Mouse (Mus musculus) heart, embryonic 10.5 days (tissue): Measurements from ENCODE around the gene Umps. TPM values are rescaled to one million over a fixed set of nuclear protein-coding genes. Genes with fewer than 3 reads are reported as not detected.

Source experiments
- DNase-seq: peaks from one replicate; pipeline ENCODE4 v3.0.0-alpha.2; 2017; ENCODE audit warnings: low spot score
- H3K27ac ChIP-seq: fragments of 300-500 bp; sonication (generic); 2 replicates; pipeline ENCODE4 v1.5.1; 2016; ENCODE audit warnings: mild to moderate bottlenecking
- H3K27me3 ChIP-seq: fragments of 300-500 bp; sonication (generic); 2 replicates; pipeline ENCODE4 v1.6.1; 2016; ENCODE audit warnings: mild to moderate bottlenecking; ENCODE audit not compliant: poor library complexity, insufficient read depth, severe bottlenecking
- H3K36me3 ChIP-seq: fragments of 300-500 bp; sonication (generic); 2 replicates; pipeline ENCODE4 v1.6.1; 2016; ENCODE audit warnings: mild to moderate bottlenecking, moderate library complexity
- H3K4me1 ChIP-seq: fragments of 300-500 bp; sonication (generic); 2 replicates; pipeline ENCODE4 v1.6.1; 2016; ENCODE audit warnings: mild to moderate bottlenecking
- H3K4me3 ChIP-seq: fragments of 300-500 bp; sonication (generic); 2 replicates; pipeline ENCODE4 v1.5.1; 2016; ENCODE audit warnings: mild to moderate bottlenecking, moderate library complexity
- H3K9me3 ChIP-seq: fragments of 300-500 bp; sonication (generic); 2 replicates; pipeline ENCODE4 v1.6.1; 2016; ENCODE audit warnings: mild to moderate bottlenecking, moderate library complexity
- WGBS: fragments of 180-500 bp; shearing (Covaris S2); methylation state at CpG from one replicate; pipeline ENCODE4 v1.1.7; 2016; 5-methylcytosine and 5-hydroxymethylcytosine counted together
- polyA plus RNA-seq: library from polyadenylated mRNA; unstranded; fragments of >200 nt; fragmentation: Nextera tagmentation; extraction: Ambion mirVana; gene quantifications from 2 replicates; pipeline ENCODE4 v1.2.1, GENCODE M21; 2016

Gene Umps
- polyA plus RNA-seq, 1 experiment from 2014 or later, result 76.3 TPM

DNA sequence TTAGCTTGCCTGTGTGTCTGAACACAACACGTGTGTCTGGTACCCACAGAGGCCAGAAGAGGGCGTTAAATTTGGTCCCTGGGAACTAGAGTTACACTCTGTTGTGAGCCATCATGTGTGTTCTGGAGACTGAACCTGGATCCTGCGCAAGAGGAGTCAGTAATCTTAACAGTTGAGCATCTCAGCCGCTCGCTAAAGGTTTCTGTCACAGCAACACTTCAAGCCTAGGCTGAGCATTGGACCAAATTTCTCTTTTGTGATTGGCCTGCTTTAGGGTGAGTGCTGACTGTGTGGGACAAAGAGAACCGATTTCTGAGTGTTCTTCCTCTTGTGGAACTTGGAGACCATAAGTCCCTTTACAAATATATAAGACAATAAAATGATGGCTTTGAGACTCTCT is 16.5 kb downstream of the Umps start:
- no peaks in the 10 kb centered on the region for H3K9me3 ChIP-seq
- 78% methylated on average over 6 of the region's 6 CpGs for WGBS
- DNase-seq, result no peak
- no peak overlapping the region for H3K27ac ChIP-seq
- H3K27me3 ChIP-seq, result no peaks in the 10 kb centered on the region
- H3K4me3 ChIP-seq, result no peak overlapping the region
- H3K4me1 ChIP-seq, result peaks cover 12% of the 10 kb centered on the region
- H3K36me3 ChIP-seq, result peaks cover 40% of the 10 kb centered on the region

DNA sequence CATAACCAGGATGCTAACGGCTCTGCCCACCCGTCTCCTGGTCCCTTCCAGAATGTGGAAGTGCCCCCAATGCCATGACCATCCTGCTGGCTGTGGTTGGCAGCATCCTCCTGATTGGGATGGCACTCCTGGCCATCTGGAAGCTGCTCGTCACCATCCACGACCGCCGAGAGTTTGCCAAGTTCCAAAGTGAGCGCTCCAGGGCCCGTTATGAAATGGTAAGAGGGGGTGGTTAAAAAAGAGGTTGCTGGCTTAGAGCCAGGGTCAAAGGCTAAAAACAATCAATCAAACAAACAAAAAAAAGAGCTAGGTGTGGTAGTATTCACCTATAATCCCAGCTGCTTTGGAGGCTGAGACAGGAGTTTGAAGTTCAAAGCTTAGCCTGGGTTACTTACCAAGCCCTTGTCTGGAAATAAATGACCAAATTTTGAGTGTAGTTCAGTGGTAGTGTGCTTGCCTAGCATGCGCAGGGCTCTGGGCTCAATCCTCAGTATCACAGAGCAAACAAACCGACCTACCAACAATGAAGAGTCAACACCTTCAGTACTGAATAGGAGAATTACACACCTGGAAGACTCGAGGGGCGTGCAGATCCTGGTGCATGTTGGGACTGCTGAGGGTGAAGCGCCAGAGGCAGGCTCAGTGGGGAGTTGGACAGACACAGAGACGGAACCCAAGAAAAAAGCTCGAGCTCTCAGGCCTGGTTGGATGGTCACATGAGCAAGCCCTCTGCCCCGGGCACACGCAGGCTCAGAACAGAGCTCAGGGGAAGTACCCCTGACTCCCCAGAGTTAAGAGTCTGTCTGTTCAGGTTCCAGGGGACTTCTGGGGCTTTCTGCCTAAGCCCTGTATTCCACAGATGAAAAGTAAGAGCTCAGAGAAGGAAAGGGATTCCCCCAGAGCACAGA is 18.9 kb downstream of the Umps start:
- no peaks in the 10 kb centered on the region for H3K9me3 ChIP-seq
- no peaks in the 10 kb centered on the region for H3K27me3 ChIP-seq
- 81% methylated on average over 17 of the region's 17 CpGs for WGBS
- DNase-seq, result no peak
- H3K4me1 ChIP-seq, result peaks cover 28% of the 10 kb centered on the region
- H3K4me3 ChIP-seq, result no peak overlapping the region
- H3K36me3 ChIP-seq, result peaks cover 15% of the 10 kb centered on the region; the same call in 1 of the 2 replicates
- H3K27ac ChIP-seq, result no peak overlapping the region

DNA sequence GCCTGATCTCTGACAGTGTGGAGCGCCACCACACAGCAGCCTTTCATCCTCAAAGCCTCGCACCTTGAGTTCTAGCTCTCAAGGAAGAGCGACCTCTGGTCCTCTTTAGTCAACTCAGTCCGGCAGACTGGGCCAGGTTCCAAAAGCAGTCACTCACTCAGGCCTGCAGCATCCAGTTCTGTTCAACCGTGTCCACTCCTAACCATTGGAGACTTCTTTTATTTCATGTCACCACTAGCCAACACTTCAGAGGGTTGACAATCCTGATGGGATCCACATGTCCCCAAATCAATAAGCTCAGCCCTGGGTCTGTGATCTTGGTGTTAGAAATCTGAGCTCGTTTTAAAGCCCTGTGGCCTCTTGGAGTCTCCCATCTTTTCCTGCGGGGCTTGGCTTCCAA is 20.8 kb downstream of the Umps start:
- no peak overlapping the region for H3K27ac ChIP-seq
- no peak for DNase-seq
- no peaks in the 10 kb centered on the region for H3K27me3 ChIP-seq
- no peak overlapping the region for H3K4me3 ChIP-seq
- WGBS, result 57% methylated on average over 7 of the region's 7 CpGs
- H3K4me1 ChIP-seq, result peaks cover 47% of the 10 kb centered on the region
- peaks cover 14% of the 10 kb centered on the region; the same call in 1 of the 2 replicates for H3K36me3 ChIP-seq
- H3K9me3 ChIP-seq, result no peaks in the 10 kb centered on the region

DNA sequence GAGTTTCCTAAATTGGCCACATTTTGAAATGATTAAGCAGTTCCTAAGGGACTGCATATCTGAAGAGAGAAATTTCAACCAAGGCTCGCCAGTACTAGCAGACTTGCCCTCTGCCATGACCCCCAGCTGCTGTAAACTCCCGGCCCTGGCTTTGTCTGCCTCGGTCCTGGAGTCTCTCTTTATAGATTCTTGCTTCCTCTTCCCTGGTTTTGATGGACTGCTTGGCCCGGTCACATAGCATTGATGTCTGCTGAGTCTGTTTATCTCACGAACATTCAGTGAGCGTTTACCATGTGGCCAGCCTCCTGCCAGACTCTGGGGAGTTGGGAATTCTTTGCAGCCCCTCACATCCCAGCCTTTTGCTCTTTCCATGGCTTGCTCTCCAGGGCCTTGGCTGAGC is 22.1 kb downstream of the Umps start:
- Histone ChIP-seq H3K9me3 (no peaks in the 10 kb centered on the region), H3K4me3 (no peak overlapping the region), H3K27me3 (no peaks in the 10 kb centered on the region), H3K4me1 (peaks cover 60% of the 10 kb centered on the region), H3K36me3 (peaks cover 14% of the 10 kb centered on the region; the same call in 1 of the 2 replicates), H3K27ac (peak overlapping the region; percentile 72; the same call in 1 of the 2 replicates)
- 26% methylated on average over 6 of the region's 6 CpGs for WGBS
- DNase-seq, result no peak

DNA sequence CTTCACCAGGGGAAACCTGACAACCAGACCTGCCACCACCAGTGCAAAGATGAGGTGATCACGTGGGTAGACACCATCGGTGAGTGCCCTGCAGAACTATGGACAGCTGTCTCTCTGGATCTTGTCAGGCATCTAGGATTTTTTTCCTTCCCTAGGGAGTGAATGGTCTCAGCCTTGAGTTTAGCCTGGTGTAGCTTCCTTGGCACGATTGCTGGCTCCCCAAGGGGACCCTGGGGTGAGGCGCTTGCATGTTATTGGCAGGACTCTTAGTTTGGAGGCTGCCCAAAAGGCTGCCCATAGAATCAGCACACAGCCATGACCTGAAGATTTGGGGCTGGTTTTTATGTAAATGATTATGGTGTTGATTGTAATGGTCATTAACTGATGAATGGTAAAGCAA is 22.7 kb downstream of the Umps start:
- Histone ChIP-seq H3K4me3 (no peak overlapping the region), H3K27me3 (no peaks in the 10 kb centered on the region), H3K27ac (no peak overlapping the region), H3K4me1 (peaks cover 66% of the 10 kb centered on the region), H3K36me3 (peaks cover 14% of the 10 kb centered on the region; the same call in 1 of the 2 replicates), H3K9me3 (no peaks in the 10 kb centered on the region)
- WGBS, result 87% methylated on average over 4 of the region's 4 CpGs
- DNase-seq, result no peak

DNA sequence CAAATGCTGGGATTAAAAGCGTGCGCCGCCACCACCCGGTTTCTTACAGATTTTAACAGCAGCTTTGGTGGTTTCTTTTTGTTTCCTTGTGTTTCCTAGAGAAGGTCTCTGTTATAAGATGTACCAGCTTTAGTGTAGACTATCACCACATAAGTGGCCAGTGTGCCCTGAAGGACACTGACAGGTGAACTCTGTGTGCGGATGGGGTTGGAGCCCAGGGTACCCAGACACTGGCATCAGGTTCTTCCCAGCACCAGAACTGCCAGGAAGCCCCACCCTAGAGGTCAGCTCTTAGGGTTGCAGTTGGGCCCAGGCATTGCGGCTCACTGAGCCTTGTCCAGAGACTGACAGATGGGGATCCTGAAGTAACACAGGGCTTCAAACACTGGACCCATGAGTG is 23.4 kb downstream of the Umps start:
- Histone ChIP-seq H3K9me3 (no peaks in the 10 kb centered on the region), H3K4me1 (peaks cover 74% of the 10 kb centered on the region), H3K4me3 (no peak overlapping the region), H3K27ac (no peak overlapping the region), H3K27me3 (no peaks in the 10 kb centered on the region), H3K36me3 (peaks cover 9% of the 10 kb centered on the region; the same call in 1 of the 2 replicates)
- no peak for DNase-seq
- 97% methylated on average over 6 of the region's 6 CpGs for WGBS

DNA sequence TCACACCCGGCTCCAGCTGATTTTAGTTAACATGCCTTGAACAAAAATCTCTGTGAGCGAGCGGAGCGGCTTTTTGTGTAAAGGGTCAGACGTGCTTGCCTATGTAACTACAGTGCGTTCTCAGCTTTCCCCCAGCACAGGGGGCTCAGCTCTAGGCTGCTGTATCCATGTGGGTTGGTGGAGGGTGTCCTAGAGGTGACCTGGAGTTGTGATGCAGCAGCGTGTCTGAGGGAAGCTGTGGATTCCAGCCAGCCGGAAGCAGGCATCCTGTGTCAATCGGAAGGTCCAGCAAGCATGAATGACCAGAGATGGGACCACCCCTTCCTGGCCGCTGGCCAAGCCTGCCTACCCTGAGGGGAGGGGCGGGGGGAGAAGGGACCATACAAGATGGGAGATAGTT is 24.5 kb downstream of the Umps start:
- no peaks in the 10 kb centered on the region for H3K27me3 ChIP-seq
- no peaks in the 10 kb centered on the region for H3K9me3 ChIP-seq
- no peak overlapping the region for H3K4me3 ChIP-seq
- H3K27ac ChIP-seq, result peak overlapping the region; percentile 85
- 0 out of 2 replicates have a peak, but pooled peaks cover 4% of the 10 kb centered on the region for H3K36me3 ChIP-seq
- WGBS, result 58% methylated on average over 11 of the region's 11 CpGs
- DNase-seq, result peak; percentile 85
- H3K4me1 ChIP-seq, result peaks cover 84% of the 10 kb centered on the region

DNA sequence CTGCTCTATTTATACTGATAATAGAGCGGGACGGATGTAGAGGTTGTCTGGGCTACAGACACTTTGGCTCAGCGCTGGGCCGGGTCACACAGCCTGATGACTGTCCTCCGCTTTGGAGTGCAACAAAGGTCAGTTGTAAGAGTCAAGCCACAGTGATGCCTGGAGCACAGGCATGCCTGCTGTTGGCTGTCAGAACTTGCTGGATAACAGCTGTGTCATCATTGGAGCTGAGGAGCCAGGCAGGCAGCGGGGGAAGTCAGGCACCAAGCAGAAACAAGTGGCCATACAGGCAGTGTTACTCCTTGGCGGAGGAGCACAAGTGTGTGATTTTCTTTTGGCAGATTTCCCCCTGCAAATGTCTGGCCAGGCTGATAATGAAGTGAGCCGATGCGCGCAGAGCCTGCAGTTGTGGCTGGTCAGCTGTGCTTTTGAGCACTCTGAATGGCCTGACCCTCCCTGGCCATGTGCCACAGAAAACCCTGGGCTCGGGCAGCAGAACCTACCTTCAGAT is 25.5 kb downstream of the Umps start:
- Histone ChIP-seq H3K4me1 (peaks cover 81% of the 10 kb centered on the region), H3K27me3 (no peaks in the 10 kb centered on the region), H3K36me3 (0 out of 2 replicates have a peak, but pooled peaks cover under 1% of the 10 kb centered on the region), H3K4me3 (0 out of 2 replicates have a peak overlapping the region, but pooled peaks have one; percentile 7), H3K9me3 (no peaks in the 10 kb centered on the region), H3K27ac (peak overlapping the region; percentile 85)
- WGBS, result 18% methylated on average over 11 of the region's 11 CpGs
- peak; percentile 91 for DNase-seq

DNA sequence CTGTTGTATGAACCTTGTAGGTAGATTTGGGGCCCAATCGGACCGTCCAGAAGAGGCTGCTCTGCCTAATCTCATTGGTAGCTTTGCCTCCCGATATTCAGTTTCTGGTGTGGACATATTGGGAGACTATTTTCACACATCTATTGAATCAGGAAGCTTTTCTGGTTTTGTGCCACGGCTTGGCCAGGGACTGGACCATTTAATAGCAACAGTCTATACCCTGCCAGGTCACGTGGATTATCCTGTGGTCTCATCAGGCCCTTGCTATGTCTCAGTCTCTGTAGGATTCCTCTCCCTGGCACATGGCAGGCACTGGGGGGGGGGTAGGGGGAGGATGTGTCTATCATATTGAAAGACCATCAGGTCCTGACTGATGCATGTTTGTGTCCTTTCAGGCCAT is 26.7 kb downstream of the Umps start:
- peaks cover 70% of the 10 kb centered on the region for H3K4me1 ChIP-seq
- H3K9me3 ChIP-seq, result no peaks in the 10 kb centered on the region
- DNase-seq, result no peak
- peak overlapping the region; percentile 85 for H3K27ac ChIP-seq
- no peaks in the 10 kb centered on the region for H3K27me3 ChIP-seq
- no peaks in the 10 kb centered on the region for H3K36me3 ChIP-seq
- 84% methylated on average over 5 of the region's 5 CpGs for WGBS
- no peak overlapping the region for H3K4me3 ChIP-seq

DNA sequence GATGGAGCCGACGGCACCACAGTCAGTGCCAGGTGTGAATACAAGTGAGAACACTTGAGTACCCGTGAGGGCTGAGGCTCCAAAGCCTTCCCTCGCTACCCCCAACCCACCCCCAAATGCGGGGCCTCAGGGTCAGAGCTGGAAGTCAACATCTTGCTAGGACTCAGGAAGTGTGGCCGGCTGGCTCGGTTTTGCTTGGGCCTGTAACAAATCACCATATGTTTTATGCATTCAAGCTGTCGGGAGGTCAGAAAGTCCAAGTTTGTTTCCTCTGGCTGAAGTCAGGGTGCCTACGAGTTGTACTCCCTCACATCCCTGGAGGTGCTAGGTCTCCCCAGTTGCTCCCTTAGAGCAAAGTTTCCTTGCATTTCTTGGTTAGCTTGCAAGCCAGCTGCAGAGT is 27.2 kb downstream of the Umps start:
- no peak overlapping the region for H3K4me3 ChIP-seq
- H3K27me3 ChIP-seq, result no peaks in the 10 kb centered on the region
- peaks cover 69% of the 10 kb centered on the region for H3K4me1 ChIP-seq
- H3K27ac ChIP-seq, result peak overlapping the region; percentile 85
- no peaks in the 10 kb centered on the region for H3K9me3 ChIP-seq
- no peaks in the 10 kb centered on the region for H3K36me3 ChIP-seq
- WGBS, result 58% methylated on average over 9 of the region's 9 CpGs
- DNase-seq, result no peak

DNA sequence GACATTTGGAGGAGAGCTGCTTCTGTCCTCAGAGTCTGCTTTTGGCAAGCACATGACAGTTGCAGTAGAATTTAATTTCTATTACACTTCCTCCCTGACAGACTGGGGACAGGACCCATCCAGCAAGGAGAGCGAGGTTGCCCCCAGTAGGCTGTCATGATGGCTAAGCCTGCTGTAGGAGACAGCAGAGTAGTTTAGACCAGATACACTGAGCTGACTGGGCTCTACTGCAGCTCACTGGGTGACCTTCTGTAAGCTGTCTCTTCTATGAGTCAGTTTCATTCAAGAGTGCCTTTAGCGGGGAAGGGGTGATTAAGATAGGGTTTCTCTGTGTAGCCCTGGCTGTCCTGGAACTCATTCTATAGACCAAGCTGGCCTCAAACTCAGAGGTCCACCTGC is 27.7 kb downstream of the Umps start:
- Histone ChIP-seq H3K36me3 (no peaks in the 10 kb centered on the region), H3K27ac (peak overlapping the region; percentile 85), H3K4me3 (no peak overlapping the region), H3K9me3 (no peaks in the 10 kb centered on the region), H3K27me3 (no peaks in the 10 kb centered on the region), H3K4me1 (peaks cover 72% of the 10 kb centered on the region)
- WGBS, result 68% methylated on average over 2 of the region's 2 CpGs
- no peak for DNase-seq

DNA sequence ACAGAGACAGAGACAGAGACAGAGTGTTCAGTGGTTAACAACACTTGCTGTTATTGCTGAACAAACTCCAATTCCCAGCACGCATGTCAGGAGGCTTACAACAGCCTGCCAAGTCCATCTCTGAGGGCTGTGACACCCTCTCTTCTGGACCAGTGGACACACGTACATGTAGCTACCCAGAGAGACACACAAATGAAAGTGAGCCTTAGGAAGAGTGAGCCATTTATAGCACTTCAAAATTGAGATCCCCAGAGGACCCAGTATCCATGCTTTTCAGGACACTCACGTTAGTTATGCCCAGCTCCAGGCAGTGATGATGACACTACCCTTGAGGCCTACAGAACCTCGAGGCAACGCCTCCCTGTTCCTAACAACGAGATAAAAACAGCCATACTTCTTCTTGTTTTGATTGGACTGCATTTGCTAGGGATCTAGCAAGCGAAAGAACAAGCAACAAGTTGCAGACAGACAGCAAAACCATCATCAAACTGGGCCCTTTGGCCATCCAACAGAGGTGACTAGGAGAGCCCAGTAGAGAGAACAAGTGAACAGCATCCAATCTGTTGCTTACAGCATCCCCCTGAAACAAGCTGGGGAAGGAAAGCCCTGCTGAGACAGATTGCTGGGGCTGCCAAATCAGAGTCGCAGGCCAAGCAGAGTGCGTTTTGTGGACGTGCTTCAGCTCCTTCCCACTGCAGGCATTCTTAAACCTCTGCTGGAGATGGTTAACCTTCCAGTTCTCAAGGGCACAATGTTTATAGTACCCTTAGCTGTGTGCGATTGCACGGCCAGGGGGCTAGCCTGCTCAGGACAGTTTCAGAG is 28.3 kb downstream of the Umps start:
- WGBS, result 63% methylated on average over 12 of the region's 12 CpGs
- Histone ChIP-seq H3K36me3 (0 out of 2 replicates have a peak, but pooled peaks cover 2% of the 10 kb centered on the region), H3K27me3 (no peaks in the 10 kb centered on the region), H3K9me3 (no peaks in the 10 kb centered on the region), H3K27ac (peak overlapping the region; percentile 85), H3K4me3 (no peak overlapping the region), H3K4me1 (peaks cover 72% of the 10 kb centered on the region)
- no peak for DNase-seq
